Mouse (Mus musculus) liver, embryonic 14.5 days (tissue): ENCODE measurements at regions not wholly inside any gene's neighbourhood (a gene's known extent, or its start where the extent isn't known, plus 50 kb on each side); places are given as distances from the start of the nearest gene placed in this dataset.

Experiments used
- ATAC-seq: fragments of 200-750 bp; cut with Nextera tagmentation; 2 replicates; pipeline ENCODE4 v1.8.0; 2017; ENCODE audit warnings: moderate number of reproducible peaks, mild to moderate bottlenecking, moderate library complexity; ENCODE audit not compliant: insufficient read depth
- DNase-seq, 3 experiments: peaks; one replicate each; pipeline ENCODE4 v3.0.0-alpha.2; 2012 to 2013; ENCODE audit warnings: low read depth in 3 of 3, low spot score in 3 of 3
- H3K27ac ChIP-seq: fragments of 300-500 bp; sonication (generic); 2 replicates; pipeline ENCODE4 v1.5.1; 2014; ENCODE audit warnings: moderate library complexity, mild to moderate bottlenecking, control low read depth, inconsistent platforms
- H3K27me3 ChIP-seq: fragments of 300-500 bp; sonication (generic); 2 replicates; pipeline ENCODE4 v1.6.1; 2014; ENCODE audit warnings: mild to moderate bottlenecking, low read length, moderate library complexity; ENCODE audit not compliant: control insufficient read depth, insufficient read depth
- H3K36me3 ChIP-seq: fragments of 300-500 bp; sonication (generic); replicated peaks from 2 replicates; pipeline ENCODE4 v1.6.1; 2014; ENCODE audit warnings: low read depth; ENCODE audit not compliant: control insufficient read depth, insufficient read depth
- H3K4me1 ChIP-seq, 2 experiments: fragments of 200-500 bp in 1 of 2; fragments of 300-500 bp in 1 of 2; sonication (generic) in 1 of 2; replicated peaks; 2 replicates each; pipeline ENCODE4 v1.6.1; 2012 to 2014; ENCODE audit warnings: antibody characterized with exemption in 1 of 2, inconsistent platforms in 1 of 2, low read length in 1 of 2; ENCODE audit not compliant: control insufficient read depth in 2 of 2, insufficient read depth in 2 of 2
- H3K4me2 ChIP-seq: fragments of 300-500 bp; sonication (generic); 2 replicates; pipeline ENCODE4 v1.6.1; 2014; ENCODE audit warnings: low read depth, mild to moderate bottlenecking, control low read depth, moderate library complexity
- H3K4me3 ChIP-seq, 2 experiments: fragments of 200-500 bp in 1 of 2; fragments of 300-500 bp in 1 of 2; sonication (generic) in 1 of 2; 2 replicates each; pipeline ENCODE4 v1.5.1; 2012 to 2014; ENCODE audit warnings: low read depth in 2 of 2, low read length in 2 of 2, mild to moderate bottlenecking in 2 of 2, control low read depth in 1 of 2, inconsistent platforms in 1 of 2, moderate library complexity in 1 of 2; ENCODE audit not compliant: insufficient read depth in 1 of 2
- H3K9ac ChIP-seq: fragments of 300-500 bp; sonication (generic); replicated peaks from 2 replicates; pipeline ENCODE4 v1.6.1; 2014; ENCODE audit warnings: mild to moderate bottlenecking, control low read depth, moderate library complexity
- H3K9me3 ChIP-seq: fragments of 300-500 bp; sonication (generic); 2 replicates; pipeline ENCODE4 v1.6.1; 2016; ENCODE audit warnings: low read length, mixed read lengths; ENCODE audit not compliant: control insufficient read depth
- CTCF ChIP-seq: IDR thresholded peaks from 2 replicates; pipeline ENCODE4 v1.5.1; 2016; ENCODE audit warnings: antibody characterized with exemption, low read depth, control low read depth
- EP300 ChIP-seq: IDR thresholded peaks from 2 replicates; pipeline ENCODE4 v1.6.1; 2016; ENCODE audit warnings: antibody characterized with exemption, low read depth
- WGBS: fragments of 180-500 bp; shearing (Covaris S2); extraction: QIAGEN DNeasy Blood & Tissue Kit; methylation state at CpG from one replicate; pipeline ENCODE4 v1.1.7; 2014; ENCODE audit not compliant: insufficient replicate concordance; 5-methylcytosine and 5-hydroxymethylcytosine counted together

DNA sequence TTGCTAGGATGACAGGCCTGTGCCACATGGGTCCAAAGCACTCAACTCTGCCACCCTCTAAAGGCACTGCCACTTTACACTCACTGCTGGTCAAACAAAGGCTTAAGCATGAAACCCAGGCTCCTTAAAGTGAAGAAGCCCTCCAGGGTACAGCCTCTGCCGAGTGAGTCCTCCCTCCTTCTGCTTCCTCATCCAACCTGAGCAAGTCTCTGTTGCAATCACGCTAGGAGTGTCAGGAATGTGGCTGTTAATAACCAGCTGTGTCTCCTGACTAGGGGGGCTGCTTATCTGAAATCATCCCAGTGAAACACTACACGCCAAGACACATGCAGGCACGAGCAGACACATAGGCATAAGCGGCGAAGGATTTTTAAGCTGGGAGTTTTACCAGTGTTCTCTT, 99.2 kb upstream of the Jarid2 start:
- H3K4me1 ChIP-seq: peaks cover 0 to 9% of the 10 kb centered on the region in 2 experiments; a peak in 2 of 4 replicates
- H3K4me3 ChIP-seq: no peak overlapping the region
- no peaks in the 10 kb centered on the region for H3K36me3 ChIP-seq
- no peak for TF ChIP-seq CTCF
- TF ChIP-seq EP300: no peak
- no peaks in the 10 kb centered on the region; the same call in 1 of the 2 replicates for H3K27me3 ChIP-seq
- ATAC-seq: no peak
- no peak overlapping the region for H3K4me2 ChIP-seq
- H3K9me3 ChIP-seq: no peaks in the 10 kb centered on the region
- H3K27ac ChIP-seq: no peak overlapping the region
- DNase-seq: no peak
- H3K9ac ChIP-seq: no peak overlapping the region
- WGBS: 56% methylated on average over 6 of the region's 6 CpGs

- H3K4me3 ChIP-seq: no peak overlapping the region
- H3K4me1 ChIP-seq: peaks cover 0 to 10% of the 10 kb centered on the region in 2 experiments; a peak in 2 of 4 replicates
- H3K27ac ChIP-seq: no peak overlapping the region
- 25% methylated on average over 11 of the region's 11 CpGs for WGBS
- no peaks in the 10 kb centered on the region for H3K9me3 ChIP-seq
- H3K27me3 ChIP-seq: no peaks in the 10 kb centered on the region
- DNase-seq (no peak), ATAC-seq (no peak)
- H3K36me3 ChIP-seq: no peaks in the 10 kb centered on the region
- H3K9ac ChIP-seq: no peak overlapping the region
- peak overlapping the region; percentile 22; the same call in 1 of the 2 replicates for H3K4me2 ChIP-seq
- TF ChIP-seq EP300 (no peak), CTCF (no peak)
Measured at GRCm38 (mm10) chr13:44634616-44635015, 94.7 kb upstream of the Jarid2 start.

DNA sequence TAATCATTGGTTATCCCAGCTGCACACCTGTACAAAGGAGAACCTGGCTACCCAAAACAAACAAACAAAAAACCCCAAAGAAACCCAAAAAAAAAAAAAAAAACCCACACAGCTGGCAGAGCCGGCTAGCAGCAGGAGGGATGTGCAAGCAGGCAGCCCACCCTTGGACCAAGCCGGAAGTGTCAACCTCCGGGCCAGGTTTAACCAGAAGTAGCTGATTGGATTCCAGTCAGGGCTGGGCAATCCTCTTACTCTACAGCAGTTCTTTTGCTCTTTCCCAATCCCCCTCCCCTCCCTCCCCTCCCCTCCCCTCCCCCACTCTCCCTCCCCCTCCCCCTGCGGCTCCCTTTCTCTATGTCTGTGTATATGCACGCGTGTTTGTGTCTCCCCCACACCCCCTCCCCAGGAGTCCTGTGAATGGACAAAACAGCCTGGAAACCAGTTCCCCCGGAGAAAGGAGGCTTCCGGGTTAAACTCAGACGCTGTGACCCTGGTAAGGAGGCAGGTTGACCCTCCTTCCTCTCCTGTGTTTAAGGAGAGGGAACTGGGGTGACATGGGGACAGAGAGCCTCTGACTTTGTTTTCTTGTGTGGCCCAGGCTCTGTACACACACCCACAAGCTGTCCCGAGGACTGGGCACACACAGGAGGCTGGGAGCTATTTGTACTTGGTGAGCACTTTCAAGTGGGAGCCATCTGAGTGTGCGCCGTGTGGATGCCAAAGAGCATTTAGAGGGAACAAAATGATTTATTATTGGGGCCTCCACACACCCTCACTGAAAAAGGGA, 93.9 kb upstream of the Jarid2 start:
- no peak for DNase-seq
- ATAC-seq: no peak
- Histone ChIP-seq H3K4me3 (no peak overlapping the region), H3K4me1 (peaks cover 0 to 10% of the 10 kb centered on the region in 2 experiments; a peak in 2 of 4 replicates), H3K27me3 (no peaks in the 10 kb centered on the region), H3K9me3 (no peaks in the 10 kb centered on the region), H3K27ac (no peak overlapping the region), H3K4me2 (peak overlapping the region; percentile 29; the same call in 1 of the 2 replicates), H3K9ac (no peak overlapping the region), H3K36me3 (no peaks in the 10 kb centered on the region)
- WGBS: 15% methylated on average over 11 of the region's 12 CpGs
- TF ChIP-seq CTCF (no peak), EP300 (no peak)

DNA sequence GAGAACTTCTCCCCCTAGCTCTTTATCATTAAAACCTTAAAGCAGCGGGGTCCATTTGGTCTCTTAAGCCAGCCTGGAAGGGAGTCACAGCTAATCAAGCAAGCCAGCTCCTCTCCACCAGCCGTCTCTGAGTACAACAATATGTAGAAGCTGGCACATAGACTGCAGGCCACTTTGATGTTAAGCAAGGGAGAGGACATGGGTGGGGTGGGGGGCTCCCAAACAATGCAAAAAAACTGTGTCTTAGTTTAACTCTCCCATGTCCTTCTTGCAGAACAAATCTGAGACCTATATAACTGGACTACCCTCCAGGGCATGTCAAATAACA, 93.3 kb upstream of the Jarid2 start:
- ATAC-seq (no peak), DNase-seq (no peak)
- Histone ChIP-seq H3K36me3 (no peaks in the 10 kb centered on the region), H3K4me1 (peaks cover 0 to 10% of the 10 kb centered on the region in 2 experiments; a peak in 2 of 4 replicates), H3K27ac (no peak overlapping the region), H3K4me2 (no peak overlapping the region), H3K9ac (no peak overlapping the region), H3K9me3 (no peaks in the 10 kb centered on the region), H3K4me3 (no peak overlapping the region), H3K27me3 (no peaks in the 10 kb centered on the region)
- TF ChIP-seq EP300 (no peak), CTCF (no peak)
- WGBS: 43% methylated on average over 2 of the region's 2 CpGs

GRCm38 (mm10) chr13:44642361-44642760, 86.9 kb upstream of the Jarid2 start:
- H3K36me3 ChIP-seq: no peaks in the 10 kb centered on the region
- H3K4me2 ChIP-seq: no peak overlapping the region
- H3K27ac ChIP-seq: no peak overlapping the region
- WGBS: 63% methylated on average over 7 of the region's 7 CpGs
- peaks cover 0 to 2% of the 10 kb centered on the region in 2 experiments; a peak in 1 of 4 replicates for H3K4me1 ChIP-seq
- no peaks in the 10 kb centered on the region for H3K9me3 ChIP-seq
- DNase-seq: no peak
- H3K9ac ChIP-seq: no peak overlapping the region
- no peaks in the 10 kb centered on the region for H3K27me3 ChIP-seq
- no peak overlapping the region for H3K4me3 ChIP-seq
- TF ChIP-seq EP300 (no peak), CTCF (no peak)
- ATAC-seq: no peak
